9 mouse cellular contexts compared by ENCODE assay signal in genomic region chr11:108216064-108216463, GRCm38 (mm10).
A peak's percentile ranks its signal among the peaks of the same experiment; 100 is the strongest.
DNase-seq lines count a peak whose midpoint lies in the region; ATAC-seq and TF ChIP-seq lines count a peak whose summit lies in the region.
"Had no signal": no experiment of that assay in that cellular context is flagged by ENCODE, and none has a peak within 500 bp of the region (broad histone marks: within the 10 kb centered on the region; RNA-seq: fewer than 3 reads in every experiment).

No protein-coding gene starts in this region.

- peaks cover 8% of the 10 kb centered on the region for H3K4me1 ChIP-seq in heart, adult 2 months (ENCODE audit: control insufficient read depth, insufficient read depth, low read length)
- H3K4me1 ChIP-seq in lung, embryonic 16.5 days (replicated peaks; ENCODE audit: control insufficient read depth, insufficient read depth, low read length) = peaks cover 15% of the 10 kb centered on the region
- peaks cover 36% of the 10 kb centered on the region for H3K4me1 ChIP-seq in limb, embryonic 12.5 days (replicated peaks)

- no peaks in the 10 kb centered on the region for H3K36me3 ChIP-seq in heart, adult 2 months (ENCODE audit: control insufficient read depth, insufficient read depth, low read length)
- H3K36me3 ChIP-seq in lung, embryonic 16.5 days (ENCODE audit: control insufficient read depth, insufficient read depth, low read length) = no peaks in the 10 kb centered on the region
- no peaks in the 10 kb centered on the region for H3K36me3 ChIP-seq in limb, embryonic 12.5 days

- H3K27me3 ChIP-seq in heart, adult 2 months (ENCODE audit: control insufficient read depth, insufficient read depth, low read length) = no peaks in the 10 kb centered on the region
- no peaks in the 10 kb centered on the region for H3K27me3 ChIP-seq in lung, embryonic 16.5 days (ENCODE audit: control insufficient read depth, insufficient read depth, low read depth, low read length)
- no peaks in the 10 kb centered on the region for H3K27me3 ChIP-seq in limb, embryonic 12.5 days

- intact Hi-C loops in heart, adult 2 months (cut with DNase I) = no loop called here

- H3K4me2 ChIP-seq in lung, embryonic 16.5 days (ENCODE audit: low read depth, low read length) = no peak overlapping the region
- no peak overlapping the region for H3K4me2 ChIP-seq in limb, embryonic 12.5 days
- H3K4me2 ChIP-seq: liver, embryonic 11.5 days had no signal

- no peak overlapping the region for H3K9ac ChIP-seq in heart, adult 2 months (ENCODE audit: low read depth, low read length)
- no peak overlapping the region for H3K9ac ChIP-seq in lung, embryonic 16.5 days (ENCODE audit: low read length)
- H3K9ac ChIP-seq in limb, embryonic 12.5 days (replicated peaks) = no peak overlapping the region

- WGBS in heart, adult 2 months = 86% methylated on average over 7 of the region's 7 CpGs
- WGBS in lung, embryonic 16.5 days = 81% methylated on average over 7 of the region's 7 CpGs
- WGBS in limb, embryonic 12.5 days = 82% methylated on average over 7 of the region's 7 CpGs

- no peaks in the 10 kb centered on the region for H3K79me2 ChIP-seq in heart, adult 2 months (replicated peaks; ENCODE audit: control insufficient read depth, insufficient read depth, low read length)

- no peak for TF ChIP-seq POLR2A in heart, adult 2 months (IDR thresholded peaks at IDR 0.05; ENCODE audit: insufficient read depth, low read depth, low read length)

- H3K27ac ChIP-seq in heart, adult 2 months = peak overlapping the region; percentile 12; the same call in 1 of the 2 replicates
- peak overlapping the region; percentile 11; the same call in 1 of the 2 replicates for H3K27ac ChIP-seq in lung, embryonic 16.5 days (ENCODE audit: low read length)
- peak overlapping the region; percentile 72 for H3K27ac ChIP-seq in limb, embryonic 12.5 days

- no peaks in the 10 kb centered on the region for H3K9me3 ChIP-seq in lung, embryonic 16.5 days (ENCODE audit: control insufficient read depth, low read length)
- H3K9me3 ChIP-seq in limb, embryonic 12.5 days = no peaks in the 10 kb centered on the region

- no peak for TF ChIP-seq EP300 in heart, adult 2 months (IDR thresholded peaks at IDR 0.05; ENCODE audit: insufficient read depth, low read depth, low read length)

- no peak overlapping the region for H3K4me3 ChIP-seq in heart, adult 2 months
- H3K4me3 ChIP-seq in lung, embryonic 16.5 days (ENCODE audit: low read length) = no peak overlapping the region
- no peak overlapping the region for H3K4me3 ChIP-seq in limb, embryonic 12.5 days (replicated peaks)

- 0 out of 2 replicates have a peak, but pooled peaks have one; percentile 15 for ATAC-seq in lung, embryonic 16.5 days (ENCODE audit: low read depth)
- no peak for ATAC-seq in limb, embryonic 12.5 days (ENCODE audit: insufficient number of reproducible peaks, insufficient read depth, low FRiP score, low TSS enrichment, low read depth)

- no peak for TF ChIP-seq CTCF in heart, adult 2 months (IDR thresholded peaks at IDR 0.05)

- no peak for DNase-seq in heart, adult 2 months
- DNase-seq in heart, postnatal 4 days = no peak
- no peak for DNase-seq in lung, postnatal 14 days
- DNase-seq in thymus, postnatal 0 days (ENCODE audit: low spot score) = peak; percentile 38
- DNase-seq in adipocyte (ENCODE audit: low spot score) = no peak
- no peak for DNase-seq in left cerebral cortex, adult 18-20 months (ENCODE audit: low spot score in 2 of 2)

Comparison
In these comparisons a context has a peak if more than half of its experiments do, and no peak if none do; other contexts are left out.
1. H3K27ac ChIP-seq: peak in every context shown above with its lines; median percentile 72 in limb, embryonic 12.5 days; 12 in heart, adult 2 months; 11 in lung, embryonic 16.5 days.